In genomic region chr11:69803328-69803727, GRCm38 (mm10) we compare ENCODE assay signal across 8 mouse cellular contexts. TPM values are rescaled to one million over a fixed set of nuclear protein-coding genes. Genes with fewer than 3 reads are reported as not detected.
A peak's percentile ranks its signal among the peaks of the same experiment; 100 is the strongest.
DNase-seq lines count a peak whose midpoint lies in the region; ATAC-seq and TF ChIP-seq lines count a peak whose summit lies in the region.

No protein-coding gene starts in this region.

- ATAC-seq in kidney, embryonic 15.5 days (replicated peaks; ENCODE audit: low FRiP score) = peak; percentile 3; the same call in 1 of the 2 replicates
- ATAC-seq in intestine, embryonic 15.5 days = peak; percentile 54
- no peak for ATAC-seq in CD4-positive, CD25-positive, alpha-beta regulatory T cell, adult 4 months

- peaks cover 63% of the 10 kb centered on the region for H3K4me1 ChIP-seq in kidney, embryonic 15.5 days
- H3K4me1 ChIP-seq in embryonic facial prominence, embryonic 10.5 days = peaks cover 63% of the 10 kb centered on the region
- peaks cover 58% of the 10 kb centered on the region for H3K4me1 ChIP-seq in intestine, embryonic 15.5 days (replicated peaks)

- peaks cover 48% of the 10 kb centered on the region for H3K27me3 ChIP-seq in kidney, embryonic 15.5 days
- H3K27me3 ChIP-seq in embryonic facial prominence, embryonic 10.5 days (replicated peaks; ENCODE audit: low read depth, poor library complexity, severe bottlenecking) = peaks cover 92% of the 10 kb centered on the region
- peaks cover 7% of the 10 kb centered on the region; the same call in 1 of the 2 replicates for H3K27me3 ChIP-seq in intestine, embryonic 15.5 days (replicated peaks)
- no peaks in the 10 kb centered on the region for H3K27me3 ChIP-seq in myocyte (ENCODE audit: control insufficient read depth, insufficient read depth, insufficient read length)

- H3K79me2 ChIP-seq in myocyte (ENCODE audit: control insufficient read depth, insufficient read depth) = no peaks in the 10 kb centered on the region

- peak overlapping the region; percentile 61 for H3K4me3 ChIP-seq in kidney, embryonic 15.5 days (replicated peaks)
- H3K4me3 ChIP-seq in embryonic facial prominence, embryonic 10.5 days = peak overlapping the region; percentile 67
- H3K4me3 ChIP-seq in intestine, embryonic 15.5 days (replicated peaks) = peak overlapping the region; percentile 51
- H3K4me3 ChIP-seq in myocyte = peak overlapping the region; percentile 65

- WGBS in kidney, embryonic 15.5 days = 2% methylated on average over 12 of the region's 12 CpGs
- WGBS in embryonic facial prominence, embryonic 10.5 days = 2% methylated on average over 12 of the region's 12 CpGs
- 6% methylated on average over 12 of the region's 12 CpGs for WGBS in intestine, embryonic 15.5 days

- H3ac ChIP-seq in myocyte (ENCODE audit: control insufficient read depth, insufficient read length) = peak overlapping the region; percentile 3

- H3K9me3 ChIP-seq in kidney, embryonic 15.5 days (replicated peaks) = no peaks in the 10 kb centered on the region
- H3K9me3 ChIP-seq in embryonic facial prominence, embryonic 10.5 days = no peaks in the 10 kb centered on the region; the same call in 1 of the 2 replicates
- H3K9me3 ChIP-seq in intestine, embryonic 15.5 days = no peaks in the 10 kb centered on the region

- 0 out of 2 replicates have a peak overlapping the region, but pooled peaks have one; percentile 4 for H3K27ac ChIP-seq in kidney, embryonic 15.5 days
- peak overlapping the region; percentile 31 for H3K27ac ChIP-seq in embryonic facial prominence, embryonic 10.5 days (replicated peaks)
- H3K27ac ChIP-seq in intestine, embryonic 15.5 days = peak overlapping the region; percentile 79

- peak overlapping the region; percentile 62 for H3K9ac ChIP-seq in kidney, embryonic 15.5 days
- peak overlapping the region; percentile 64 for H3K9ac ChIP-seq in intestine, embryonic 15.5 days

- peak overlapping the region; percentile 93 for H3K4me2 ChIP-seq in kidney, embryonic 15.5 days
- H3K4me2 ChIP-seq in intestine, embryonic 15.5 days (replicated peaks) = peak overlapping the region; percentile 98
- peak overlapping the region; percentile 99 for H3K4me2 ChIP-seq in myocyte (ENCODE audit: low read depth)

- no peak for DNase-seq in kidney, adult 8-10 months
- DNase-seq in embryonic facial prominence, embryonic 10.5 days (ENCODE audit: low spot score) = no peak
- no peak for DNase-seq in right cerebral cortex, adult 18-20 months
- DNase-seq in spleen, postnatal 10 days (ENCODE audit: low spot score in 2 of 2) = no peak

- H3K36me3 ChIP-seq in kidney, embryonic 15.5 days = no peaks in the 10 kb centered on the region
- H3K36me3 ChIP-seq in embryonic facial prominence, embryonic 10.5 days (replicated peaks) = no peaks in the 10 kb centered on the region
- H3K36me3 ChIP-seq in intestine, embryonic 15.5 days = no peaks in the 10 kb centered on the region
- no peaks in the 10 kb centered on the region for H3K36me3 ChIP-seq in myocyte (ENCODE audit: control insufficient read depth, insufficient read depth)

- TF ChIP-seq POLR2A in myocyte (IDR thresholded peaks at IDR 0.05; ENCODE audit: insufficient read length, low read depth) = no peak

TF ChIP-seq in myocyte, 11 proteins besides CTCF, POLR2A, EP300 and RAD21:
- TF ChIP-seq SRF (IDR thresholded peaks at IDR 0.05; ENCODE audit: control insufficient read depth, insufficient read length, low read depth) = no peak
- TF ChIP-seq MYOD1 (IDR thresholded peaks at IDR 0.05; ENCODE audit: control insufficient read depth in 1 of 3, insufficient read length in 2 of 3, low read depth in 2 of 3) = no peak
- no peak for TF ChIP-seq USF1 (IDR thresholded peaks at IDR 0.05; ENCODE audit: low read depth)
- TF ChIP-seq MYOG (IDR thresholded peaks at IDR 0.05; ENCODE audit: control insufficient read depth in 1 of 3, insufficient read depth in 1 of 3, insufficient read length in 2 of 3, low read depth in 2 of 3) = no peak
- TF ChIP-seq CEBPB (IDR thresholded peaks at IDR 0.05; ENCODE audit: insufficient read depth, poor library complexity, severe bottlenecking) = no peak
- no peak for TF ChIP-seq MAX (IDR thresholded peaks at IDR 0.05; ENCODE audit: low read depth)
- TF ChIP-seq TCF3 (IDR thresholded peaks at IDR 0.05; ENCODE audit: insufficient read length, low read depth) = no peak
- no peak for TF ChIP-seq TCF12 (IDR thresholded peaks at IDR 0.05; ENCODE audit: insufficient read depth, poor library complexity, severe bottlenecking)
- no peak for TF ChIP-seq E2F4 (IDR thresholded peaks at IDR 0.05; ENCODE audit: insufficient read depth)
- no peak for TF ChIP-seq POLR2AphosphoS2 (IDR thresholded peaks at IDR 0.05; ENCODE audit: insufficient read length, low read depth)
- no peak for TF ChIP-seq REST (IDR thresholded peaks at IDR 0.05; ENCODE audit: insufficient read depth, insufficient read length)
TF ChIP-seq in myocyte: peak in this region for 0.

RNA-seq across cellular contexts. Expression of gene Fgf11, which starts 1.7 kb away (rescaled TPM):
- 2.0 and 2.5 TPM in 2 replicates for polyA plus RNA-seq in kidney, embryonic 15.5 days (2015; fragmentation: Nextera tagmentation; extraction: Ambion mirVana)
- polyA plus RNA-seq in embryonic facial prominence, embryonic 10.5 days (2016; fragmentation: Nextera tagmentation; extraction: Ambion mirVana) = 0.91 and 0.93 TPM in 2 replicates
- polyA plus RNA-seq in intestine, embryonic 15.5 days (2015; fragmentation: Nextera tagmentation; extraction: Ambion mirVana) = 1.2 and 1.4 TPM in 2 replicates
- polyA plus RNA-seq in myocyte (2012; fragmentation: generic; extraction: Trizol) = 17.5 TPM
- polyA plus RNA-seq in CD4-positive, CD25-positive, alpha-beta regulatory T cell, adult 4 months (2017; shearing (Covaris generic)) = not detected

RNA-seq across cellular contexts. Expression of gene Tmem102, which starts 2.1 kb away (rescaled TPM):
- 8.3 TPM in 2 replicates for polyA plus RNA-seq in kidney, embryonic 15.5 days (2015; fragmentation: Nextera tagmentation; extraction: Ambion mirVana)
- 2.1 and 2.7 TPM in 2 replicates for polyA plus RNA-seq in embryonic facial prominence, embryonic 10.5 days (2016; fragmentation: Nextera tagmentation; extraction: Ambion mirVana)
- 31.2 and 31.4 TPM in 2 replicates for polyA plus RNA-seq in intestine, embryonic 15.5 days (2015; fragmentation: Nextera tagmentation; extraction: Ambion mirVana)
- 0.61 TPM for polyA plus RNA-seq in myocyte (2012; fragmentation: generic; extraction: Trizol)
- not detected for polyA plus RNA-seq in CD4-positive, CD25-positive, alpha-beta regulatory T cell, adult 4 months (2017; shearing (Covaris generic))

RNA-seq across cellular contexts. Expression of gene Chrnb1, which starts 7.6 kb away (rescaled TPM):
- polyA plus RNA-seq in kidney, embryonic 15.5 days (2015; fragmentation: Nextera tagmentation; extraction: Ambion mirVana) = 11.4 and 12.3 TPM in 2 replicates
- 1.4 and 2.3 TPM in 2 replicates for polyA plus RNA-seq in embryonic facial prominence, embryonic 10.5 days (2016; fragmentation: Nextera tagmentation; extraction: Ambion mirVana)
- 3.5 and 4.3 TPM in 2 replicates for polyA plus RNA-seq in intestine, embryonic 15.5 days (2015; fragmentation: Nextera tagmentation; extraction: Ambion mirVana)
- polyA plus RNA-seq in myocyte (2012; fragmentation: generic; extraction: Trizol) = 95.3 TPM
- 1 to 10 TPM; 2.9 to 4.5 TPM for polyA plus RNA-seq in CD4-positive, CD25-positive, alpha-beta regulatory T cell, adult 4 months (2017; shearing (Covaris generic))

RNA-seq across cellular contexts. Expression of gene Gm39566, which starts 11.8 kb away (rescaled TPM):
- not detected in 2 replicates for polyA plus RNA-seq in kidney, embryonic 15.5 days (2015; fragmentation: Nextera tagmentation; extraction: Ambion mirVana)
- polyA plus RNA-seq in embryonic facial prominence, embryonic 10.5 days (2016; fragmentation: Nextera tagmentation; extraction: Ambion mirVana) = not detected in 2 replicates
- not detected in 2 replicates for polyA plus RNA-seq in intestine, embryonic 15.5 days (2015; fragmentation: Nextera tagmentation; extraction: Ambion mirVana)
- polyA plus RNA-seq in myocyte (2012; fragmentation: generic; extraction: Trizol) = 0.02 TPM
- not detected for polyA plus RNA-seq in CD4-positive, CD25-positive, alpha-beta regulatory T cell, adult 4 months (2017; shearing (Covaris generic))

RNA-seq across cellular contexts. Expression of gene Spem2, which starts 14.9 kb away (rescaled TPM):
- polyA plus RNA-seq in kidney, embryonic 15.5 days (2015; fragmentation: Nextera tagmentation; extraction: Ambion mirVana) = not detected in 2 replicates
- not detected in 2 replicates for polyA plus RNA-seq in embryonic facial prominence, embryonic 10.5 days (2016; fragmentation: Nextera tagmentation; extraction: Ambion mirVana)
- not detected in 2 replicates for polyA plus RNA-seq in intestine, embryonic 15.5 days (2015; fragmentation: Nextera tagmentation; extraction: Ambion mirVana)
- polyA plus RNA-seq in myocyte (2012; fragmentation: generic; extraction: Trizol) = not detected
- not detected for polyA plus RNA-seq in CD4-positive, CD25-positive, alpha-beta regulatory T cell, adult 4 months (2017; shearing (Covaris generic))

Comparison
In these comparisons a context has a peak if more than half of its experiments do, and no peak if none do; other contexts are left out.
1. H3K27ac ChIP-seq: peak in every context shown above with its lines; median percentile 79 in intestine, embryonic 15.5 days; 31 in embryonic facial prominence, embryonic 10.5 days; 4 in kidney, embryonic 15.5 days.